Mouse (Mus musculus): ENCODE data around the gene Msrb3. TPM values are rescaled to one million over a fixed set of nuclear protein-coding genes. Genes with fewer than 3 reads are reported as not detected.

The Msrb3 gene
- total and polyA plus RNA-seq, 3 experiments: 0.15 TPM; not detected in 1

DNA sequence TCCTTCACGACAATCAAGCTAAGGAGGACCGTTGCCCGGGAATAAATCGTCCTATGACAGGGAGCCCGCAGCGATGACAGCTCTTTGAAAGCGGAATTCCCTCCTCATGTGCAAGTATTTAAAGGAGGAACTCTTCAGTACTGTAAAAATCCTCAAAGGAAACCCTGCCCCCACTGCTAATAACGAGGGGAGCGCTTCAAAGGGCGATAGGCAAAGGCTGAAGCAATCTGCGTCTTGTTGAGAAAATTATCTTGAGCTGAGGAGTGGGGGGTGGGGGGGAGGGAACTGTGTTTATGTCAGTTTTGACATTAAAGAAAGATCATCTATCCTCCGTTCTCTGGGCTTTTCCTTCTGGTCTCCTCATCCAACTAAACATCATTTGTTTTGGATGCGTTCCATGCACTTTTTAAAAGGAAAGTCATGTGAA is 104.5 kb downstream of the Msrb3 start:
- Histone ChIP-seq H3K36me3 (ENCODE audit: control insufficient read depth in 1 of 2, insufficient read depth in 2 of 2, low read length in 2 of 2) (peaks cover 0 to 4% of the 10 kb centered on the region in 2 experiments; a peak in 2 of 4 replicates), H3K4me1 (ENCODE audit: control insufficient read depth in 1 of 2, insufficient read depth in 2 of 2, low read length in 2 of 2) (peaks cover 0 to 5% of the 10 kb centered on the region in 2 experiments; a peak in 2 of 4 replicates), H3K79me2 (ENCODE audit: control insufficient read depth, insufficient read depth, low read length, poor library complexity) (no peaks in the 10 kb centered on the region), H3K9ac (ENCODE audit: control insufficient read depth, low read depth, low read length, poor library complexity, severe bottlenecking) (no peak overlapping the region), H3K4me3 (ENCODE audit: control insufficient read depth in 1 of 2, insufficient read depth in 1 of 2, low read depth in 2 of 2, low read length in 2 of 2) (no peak overlapping the region), H3K27me3 (ENCODE audit: control insufficient read depth in 1 of 2, insufficient read depth in 2 of 2, low read length in 2 of 2) (no peaks in the 10 kb centered on the region; a peak in 1 of 4 replicates), H3K27ac (ENCODE audit: control insufficient read depth, low read depth, low read length) (no peak overlapping the region), H3K9me3 (replicated peaks; ENCODE audit: insufficient read depth, low read length) (no peaks in the 10 kb centered on the region)
- TF ChIP-seq E2F4 (IDR thresholded peaks at IDR 0.05; ENCODE audit: borderline replicate concordance, low read depth, low read length): no peak
- TF ChIP-seq UBTF (IDR thresholded peaks at IDR 0.05; ENCODE audit: borderline replicate concordance, insufficient read depth, low read depth, low read length): no peak
- no peak for TF ChIP-seq MAFK (IDR thresholded peaks at IDR 0.05; ENCODE audit: borderline replicate concordance, low read depth, low read length)
- TF ChIP-seq ETS1 (IDR thresholded peaks at IDR 0.05; ENCODE audit: low read depth, low read length): no peak
- no peak for TF ChIP-seq MAZ (IDR thresholded peaks at IDR 0.05; ENCODE audit: low read depth, low read length)
- no peak for TF ChIP-seq ELF1 (IDR thresholded peaks at IDR 0.05; ENCODE audit: low read depth, low read length)
- TF ChIP-seq ZKSCAN1 (IDR thresholded peaks at IDR 0.05; ENCODE audit: low read depth, low read length): no peak
- TF ChIP-seq NRF1 (IDR thresholded peaks at IDR 0.05; ENCODE audit: insufficient read depth, low read depth, low read length, poor library complexity, severe bottlenecking): no peak
- no peak for TF ChIP-seq SIN3A (IDR thresholded peaks at IDR 0.05; ENCODE audit: low read length)
- no peak for TF ChIP-seq TBP (IDR thresholded peaks at IDR 0.05; ENCODE audit: low read depth, low read length)
- no peak for TF ChIP-seq ZC3H11A (IDR thresholded peaks at IDR 0.05; ENCODE audit: low read depth, low read length)
- no peak for TF ChIP-seq MYB (IDR thresholded peaks at IDR 0.05; ENCODE audit: low read depth, low read length)
- no peak for TF ChIP-seq HCFC1 (IDR thresholded peaks at IDR 0.05; ENCODE audit: low read depth, low read length)
- TF ChIP-seq USF2 (IDR thresholded peaks at IDR 0.05; ENCODE audit: borderline replicate concordance in 1 of 2, insufficient read depth in 1 of 2, low read depth in 1 of 2, low read length in 2 of 2): no peak
- TF ChIP-seq ZNF384 (IDR thresholded peaks at IDR 0.05; ENCODE audit: low read depth, low read length): no peak
- TF ChIP-seq CHD1 (IDR thresholded peaks at IDR 0.05; ENCODE audit: low read depth, low read length): no peak
- no peak for TF ChIP-seq RAD21 (IDR thresholded peaks at IDR 0.05; ENCODE audit: low read depth, low read length)
- TF ChIP-seq EP300 (IDR thresholded peaks at IDR 0.05; ENCODE audit: low read depth in 1 of 2, low read length in 2 of 2): no peak
- no peak for TF ChIP-seq MAX (IDR thresholded peaks at IDR 0.05; ENCODE audit: low read length)
- DNase-seq (ENCODE audit: low read depth, low spot score): no peak

DNA sequence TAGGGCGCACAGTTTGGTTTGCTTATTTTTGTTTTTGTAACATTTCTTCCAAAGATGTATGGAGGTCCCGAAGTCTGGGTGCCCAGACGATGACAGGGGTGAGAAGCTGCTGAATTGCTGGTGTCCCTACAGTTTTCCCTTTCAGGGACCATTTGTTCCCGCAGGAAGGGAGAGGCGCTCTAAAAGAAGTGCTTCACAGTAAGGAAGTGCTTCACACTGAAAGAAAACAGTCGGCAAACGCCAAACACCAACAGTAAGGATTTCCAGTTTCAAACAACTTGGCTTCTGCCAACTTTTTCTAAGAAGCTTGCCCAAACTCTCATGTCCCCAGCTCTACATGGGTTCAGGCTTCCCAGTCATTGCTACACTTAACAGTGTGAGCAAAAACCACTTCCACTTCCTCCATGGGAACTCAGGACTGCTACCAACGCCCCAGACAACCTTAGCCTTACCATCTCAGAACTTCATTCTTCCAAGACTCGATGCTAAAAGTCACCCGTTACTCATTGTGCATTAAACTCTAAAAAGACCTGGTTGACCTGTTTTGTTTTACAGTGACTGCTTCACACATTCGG is 106.6 kb downstream of the Msrb3 start:
- H3K9ac ChIP-seq (ENCODE audit: control insufficient read depth, low read depth, low read length, poor library complexity, severe bottlenecking): no peak overlapping the region
- no peak overlapping the region for H3K27ac ChIP-seq (ENCODE audit: control insufficient read depth, low read depth, low read length)
- no peaks in the 10 kb centered on the region for H3K4me1 ChIP-seq (ENCODE audit: control insufficient read depth in 1 of 2, insufficient read depth in 2 of 2, low read length in 2 of 2)
- no peaks in the 10 kb centered on the region for H3K9me3 ChIP-seq (replicated peaks; ENCODE audit: insufficient read depth, low read length)
- H3K4me3 ChIP-seq (ENCODE audit: control insufficient read depth in 1 of 2, insufficient read depth in 1 of 2, low read depth in 2 of 2, low read length in 2 of 2): no peak overlapping the region
- no peaks in the 10 kb centered on the region; a peak in 1 of 4 replicates for H3K27me3 ChIP-seq (ENCODE audit: control insufficient read depth in 1 of 2, insufficient read depth in 2 of 2, low read length in 2 of 2)
- H3K79me2 ChIP-seq (ENCODE audit: control insufficient read depth, insufficient read depth, low read length, poor library complexity): no peaks in the 10 kb centered on the region
- H3K36me3 ChIP-seq (ENCODE audit: control insufficient read depth in 1 of 2, insufficient read depth in 2 of 2, low read length in 2 of 2): no peaks in the 10 kb centered on the region
- no peak for DNase-seq (ENCODE audit: low read depth, low spot score)
- no peak for TF ChIP-seq ZMIZ1 (IDR thresholded peaks at IDR 0.05; ENCODE audit: low read depth, low read length)
- no peak for TF ChIP-seq CHD1 (IDR thresholded peaks at IDR 0.05; ENCODE audit: low read depth, low read length)
- no peak for TF ChIP-seq USF2 (IDR thresholded peaks at IDR 0.05; ENCODE audit: borderline replicate concordance in 1 of 2, insufficient read depth in 1 of 2, low read depth in 1 of 2, low read length in 2 of 2)
- no peak for TF ChIP-seq MYB (IDR thresholded peaks at IDR 0.05; ENCODE audit: low read depth, low read length)
- no peak for TF ChIP-seq SIN3A (IDR thresholded peaks at IDR 0.05; ENCODE audit: low read length)
- TF ChIP-seq SMC3 (IDR thresholded peaks at IDR 0.05; ENCODE audit: low read depth, low read length): no peak
- TF ChIP-seq ZNF384 (IDR thresholded peaks at IDR 0.05; ENCODE audit: low read depth, low read length): no peak
- TF ChIP-seq TCF12 (IDR thresholded peaks at IDR 0.05; ENCODE audit: low read depth, low read length): no peak
- TF ChIP-seq USF1 (IDR thresholded peaks at IDR 0.05; ENCODE audit: low read depth, low read length): no peak
- TF ChIP-seq GATA1 (IDR thresholded peaks at IDR 0.05; ENCODE audit: low read depth, low read length): no peak
- no peak for TF ChIP-seq EP300 (IDR thresholded peaks at IDR 0.05; ENCODE audit: low read depth in 1 of 2, low read length in 2 of 2)
- no peak for TF ChIP-seq UBTF (IDR thresholded peaks at IDR 0.05; ENCODE audit: borderline replicate concordance, insufficient read depth, low read depth, low read length)
- no peak for TF ChIP-seq CHD2 (IDR thresholded peaks at IDR 0.05; ENCODE audit: low read length)
- TF ChIP-seq MEF2A (IDR thresholded peaks at IDR 0.05; ENCODE audit: extremely low read depth, insufficient replicate concordance, low read depth, low read length, poor library complexity, severe bottlenecking): no peak
- TF ChIP-seq NELFE (IDR thresholded peaks at IDR 0.05; ENCODE audit: low read depth, low read length): no peak
- no peak for TF ChIP-seq CTCF (IDR thresholded peaks at IDR 0.05 in 2 of 3, conservative IDR thresholded peaks at IDR 0.05 in 1 of 3; ENCODE audit: control insufficient read depth in 1 of 3, insufficient read depth in 1 of 3, low read depth in 2 of 3, low read length in 3 of 3, poor library complexity in 1 of 3, severe bottlenecking in 1 of 3)
- TF ChIP-seq GABPA (IDR thresholded peaks at IDR 0.05; ENCODE audit: low read depth, low read length): no peak

All from MEL (cell line).